Mouse (Mus musculus) MEL (cell line): Measurements from ENCODE around the gene Ctsl.

Experiments used
- CHD2 ChIP-seq: IDR thresholded peaks from 2 replicates; pipeline ENCODE4 v1.6.1; 2011; ENCODE audit warnings: low read length, improper control_type of control experiment
- CTCF ChIP-seq, 3 experiments: IDR thresholded peaks in 2 of 3; conservative IDR thresholded peaks in 1 of 3; 2 replicates each; pipeline ENCODE4 v1.5.1; 2011 to 2012; ENCODE audit warnings: low read length in 3 of 3, low read depth in 2 of 3, mild to moderate bottlenecking in 2 of 3, improper control_type of control experiment in 1 of 3, inconsistent platforms in 1 of 3, mixed read lengths in 1 of 3, moderate library complexity in 1 of 3; ENCODE audit not compliant: control insufficient read depth in 1 of 3, insufficient read depth in 1 of 3, poor library complexity in 1 of 3, severe bottlenecking in 1 of 3
- EP300 ChIP-seq, 2 experiments: IDR thresholded peaks; 2 replicates each; pipeline ENCODE4 v1.6.1; 2011; ENCODE audit warnings: improper control_type of control experiment in 2 of 2, low read length in 2 of 2, low read depth in 1 of 2, mild to moderate bottlenecking in 1 of 2
- MAX ChIP-seq: IDR thresholded peaks from 2 replicates; pipeline ENCODE4 v1.6.1; 2011; ENCODE audit warnings: low read length, improper control_type of control experiment
- MAZ ChIP-seq: IDR thresholded peaks from 2 replicates; pipeline ENCODE4 v1.6.1; 2012; ENCODE audit warnings: low read depth, mild to moderate bottlenecking, inconsistent platforms, low read length, improper control_type of control experiment
- MYB ChIP-seq: IDR thresholded peaks from 2 replicates; pipeline ENCODE4 v1.6.1; 2011; ENCODE audit warnings: mild to moderate bottlenecking, low read depth, low read length, improper control_type of control experiment
- POLR2A ChIP-seq, 2 experiments: IDR thresholded peaks; 2 replicates each; pipeline ENCODE4 v1.6.1; 2011 to 2012; ENCODE audit warnings: low read length in 2 of 2, mild to moderate bottlenecking in 2 of 2, control low read depth in 1 of 2, improper control_type of control experiment in 1 of 2, low read depth in 1 of 2, moderate library complexity in 1 of 2; ENCODE audit not compliant: control insufficient read depth in 1 of 2, insufficient read depth in 1 of 2, poor library complexity in 1 of 2
- RCOR1 ChIP-seq: IDR thresholded peaks from 2 replicates; pipeline ENCODE4 v1.6.1; 2012; ENCODE audit warnings: low read depth, mild to moderate bottlenecking, inconsistent platforms, low read length, improper control_type of control experiment
- SIN3A ChIP-seq: IDR thresholded peaks from 2 replicates; pipeline ENCODE4 v1.6.1; 2012; ENCODE audit warnings: low read length, improper control_type of control experiment, inconsistent platforms
- TCF12 ChIP-seq: IDR thresholded peaks from 2 replicates; pipeline ENCODE4 v1.6.1; 2014; ENCODE audit warnings: low read depth, mild to moderate bottlenecking, inconsistent platforms, low read length, improper control_type of control experiment, moderate library complexity

DNA sequence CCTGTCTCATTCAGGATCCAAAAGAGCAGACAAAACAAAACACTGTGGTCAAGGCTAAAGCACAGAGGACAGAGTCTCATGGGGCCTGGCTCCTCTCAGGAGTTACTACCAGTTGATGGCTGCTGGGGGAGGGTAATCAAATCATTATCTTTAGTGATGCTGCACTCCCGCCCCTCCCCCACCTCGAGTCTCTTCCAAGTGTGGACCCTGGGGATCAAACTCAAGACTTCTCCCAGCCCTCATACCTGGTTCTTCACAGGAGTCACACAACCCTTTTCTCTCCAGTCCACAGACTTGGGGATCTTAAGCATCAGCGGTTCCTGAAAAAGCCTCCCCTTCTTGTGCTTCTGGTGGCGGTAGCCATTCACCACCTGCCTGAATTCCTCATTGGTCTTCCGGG lies 3.1 kb downstream of the Ctsl start:
- no peak for TF ChIP-seq RCOR1
- no peak for TF ChIP-seq CTCF (IDR thresholded peaks at IDR 0.05 in 2 of 3, conservative IDR thresholded peaks at IDR 0.05 in 1 of 3; ENCODE audit: control insufficient read depth in 1 of 3, insufficient read depth in 1 of 3, low read depth in 2 of 3, low read length in 3 of 3, poor library complexity in 1 of 3, severe bottlenecking in 1 of 3)
- TF ChIP-seq CHD2: no peak
- TF ChIP-seq MAX: no peak
- no peak for TF ChIP-seq POLR2A (IDR thresholded peaks at IDR 0.05; ENCODE audit: control insufficient read depth in 1 of 2, insufficient read depth in 1 of 2, low read depth in 1 of 2, low read length in 2 of 2, poor library complexity in 1 of 2)
- TF ChIP-seq MYB: no peak
- TF ChIP-seq SIN3A: no peak
- no peak for TF ChIP-seq EP300 (IDR thresholded peaks at IDR 0.05; ENCODE audit: low read depth in 1 of 2, low read length in 2 of 2)
- TF ChIP-seq MAZ: no peak
- no peak for TF ChIP-seq TCF12
